Mouse (Mus musculus) stomach, postnatal 0 days (tissue): Measurements from ENCODE around the gene Irx2. TPM values are rescaled to one million over a fixed set of nuclear protein-coding genes. Genes with fewer than 3 reads are reported as not detected.

Experiments used
- ATAC-seq: fragments of 200-750 bp; cut with Nextera tagmentation; 2 replicates; pipeline ENCODE4 v1.8.0; 2017; ENCODE audit not compliant: low FRiP score, low TSS enrichment
- DNase-seq: peaks from one replicate; pipeline ENCODE4 v3.0.0-alpha.2; 2016; ENCODE audit warnings: low spot score
- H3K27ac ChIP-seq: fragments of 300-500 bp; sonication (generic); replicated peaks from 2 replicates; pipeline ENCODE4 v1.5.1; 2014; ENCODE audit warnings: mild to moderate bottlenecking, control low read depth
- H3K27me3 ChIP-seq: fragments of 300-500 bp; sonication (generic); 2 replicates; pipeline ENCODE4 v1.6.1; 2014; ENCODE audit warnings: low read length; ENCODE audit not compliant: control insufficient read depth, insufficient read depth
- H3K36me3 ChIP-seq: fragments of 300-500 bp; sonication (generic); 2 replicates; pipeline ENCODE4 v1.6.1; 2014; ENCODE audit warnings: low read length, mixed read lengths; ENCODE audit not compliant: control insufficient read depth, insufficient read depth
- H3K4me1 ChIP-seq: fragments of 300-500 bp; sonication (generic); replicated peaks from 2 replicates; pipeline ENCODE4 v1.6.1; 2014; ENCODE audit warnings: antibody characterized with exemption; ENCODE audit not compliant: control insufficient read depth, insufficient read depth
- H3K4me2 ChIP-seq: fragments of 300-500 bp; sonication (generic); replicated peaks from 2 replicates; pipeline ENCODE4 v1.6.1; 2014; ENCODE audit warnings: low read depth, mild to moderate bottlenecking, control low read depth, moderate library complexity
- H3K4me3 ChIP-seq: fragments of 300-500 bp; sonication (generic); 2 replicates; pipeline ENCODE4 v1.5.1; 2014; ENCODE audit warnings: low read depth, low read length, control low read depth
- H3K9ac ChIP-seq: fragments of 300-500 bp; sonication (generic); 2 replicates; pipeline ENCODE4 v1.6.1; 2014; ENCODE audit warnings: mild to moderate bottlenecking, low read length, control low read depth, mixed read lengths
- H3K9me3 ChIP-seq: fragments of 300-500 bp; sonication (generic); 2 replicates; pipeline ENCODE4 v1.6.1; 2016; ENCODE audit warnings: low read length; ENCODE audit not compliant: control insufficient read depth
- CTCF ChIP-seq: IDR thresholded peaks from 2 replicates; pipeline ENCODE4 v1.5.1; 2016; ENCODE audit warnings: antibody characterized with exemption, low read depth, mild to moderate bottlenecking, moderate library complexity
- EP300 ChIP-seq: optimal IDR thresholded peaks from 2 replicates; pipeline ENCODE3; 2016; ENCODE audit warnings: antibody characterized with exemption
- WGBS: fragments of 180-500 bp; shearing (Covaris S2); extraction: QIAGEN DNeasy Blood & Tissue Kit; methylation state at CpG from one replicate; pipeline ENCODE4 v1.1.7; 2014; 5-methylcytosine and 5-hydroxymethylcytosine counted together
- polyA plus RNA-seq: library from polyadenylated mRNA; unstranded; fragments of >200 nt; fragmentation: Nextera tagmentation; extraction: Ambion mirVana; gene quantifications from 2 replicates; pipeline ENCODE4 v1.2.1, GENCODE M21; 2015

Irx2 gene
- polyA plus RNA-seq, 1 experiment from 2014 or later, result 12.5 TPM

DNA sequence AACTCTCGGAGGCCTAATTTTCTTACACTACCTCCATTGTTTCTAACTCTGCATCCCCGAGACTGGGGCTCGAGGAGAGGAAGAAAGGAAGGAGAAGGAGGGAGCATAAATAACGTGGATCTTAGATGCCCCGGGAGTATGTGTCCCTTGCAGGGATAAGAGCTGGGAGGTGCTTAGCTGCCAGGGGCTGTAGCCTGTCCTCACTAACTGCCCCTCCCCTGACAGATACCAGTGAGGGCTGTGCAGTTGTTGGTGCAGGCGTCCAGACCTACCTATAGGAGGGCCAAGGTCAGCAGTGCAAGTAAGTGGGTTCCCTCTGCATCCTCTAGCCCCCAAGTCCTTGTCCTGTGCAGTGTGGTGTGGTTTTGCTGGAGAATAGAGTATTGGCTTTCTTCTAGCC lies 3.7 kb downstream of the Irx2 start:
- Histone ChIP-seq H3K27me3 (peaks cover 19% of the 10 kb centered on the region; the same call in 1 of the 2 replicates), H3K4me2 (peak overlapping the region; percentile 44), H3K9me3 (no peaks in the 10 kb centered on the region), H3K4me3 (peak overlapping the region; percentile 53), H3K27ac (no peak overlapping the region), H3K9ac (0 out of 2 replicates have a peak overlapping the region, but pooled peaks have one; percentile 53), H3K36me3 (no peaks in the 10 kb centered on the region), H3K4me1 (no peaks in the 10 kb centered on the region)
- 27% methylated on average over 6 of the region's 6 CpGs for WGBS
- DNase-seq, result no peak
- no peak for ATAC-seq
- no peak for TF ChIP-seq CTCF
- TF ChIP-seq EP300, result no peak

DNA sequence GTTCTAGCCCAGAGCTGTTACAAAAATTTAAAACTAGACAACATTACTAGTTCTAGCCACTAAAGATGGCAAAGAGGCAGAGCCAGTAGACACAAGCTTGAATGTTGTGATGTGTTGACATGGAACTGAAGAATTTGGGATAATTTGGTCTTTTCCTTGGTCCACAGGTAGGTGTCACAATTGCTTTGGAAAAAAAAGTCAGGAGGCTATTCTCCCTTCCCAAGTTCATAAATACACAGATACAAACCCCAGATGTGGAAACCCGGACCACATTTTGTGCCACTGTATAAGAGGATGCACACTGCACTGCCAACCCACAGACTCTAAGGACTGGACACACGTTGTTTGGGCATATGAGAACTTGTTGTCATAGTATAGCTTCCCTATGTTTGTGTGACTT lies 4.5 kb downstream of the Irx2 start:
- WGBS, result 27% methylated on average over 2 of the region's 2 CpGs
- Histone ChIP-seq H3K36me3 (no peaks in the 10 kb centered on the region), H3K4me3 (no peak overlapping the region; the same call in 1 of the 2 replicates)

DNA sequence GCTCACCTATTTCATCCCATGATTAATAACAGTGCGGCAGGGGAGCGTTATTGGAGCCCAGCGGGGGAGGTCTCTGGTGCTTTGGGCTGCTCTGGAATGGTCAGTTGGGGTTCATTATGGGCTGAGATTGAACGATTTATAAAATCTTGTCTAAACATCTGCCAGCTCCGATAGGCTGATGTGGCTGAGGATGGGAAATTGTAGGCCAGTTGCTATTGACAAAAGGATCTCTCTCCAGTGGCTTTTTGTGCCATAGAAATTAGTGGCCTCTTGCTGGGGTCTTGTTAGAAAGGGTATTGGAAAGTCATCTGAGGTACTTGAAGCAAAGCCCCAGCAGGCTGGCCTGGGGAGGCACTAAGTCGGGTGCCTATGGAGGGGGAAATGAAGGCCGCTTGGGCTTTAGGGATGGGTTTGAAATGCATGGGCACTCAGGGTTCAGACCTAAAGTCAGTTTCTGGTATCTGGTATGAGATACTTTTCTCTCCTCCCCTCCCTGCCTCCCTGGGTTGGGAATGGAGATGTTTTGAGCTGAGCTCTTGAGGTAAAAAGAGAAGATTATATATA lies 6.2 kb downstream of the Irx2 start:
- H3K27me3 ChIP-seq, result peaks cover 9% of the 10 kb centered on the region; the same call in 1 of the 2 replicates
- H3K4me2 ChIP-seq, result no peak overlapping the region
- no peak overlapping the region for H3K9ac ChIP-seq
- no peak overlapping the region for H3K27ac ChIP-seq
- ATAC-seq, result no peak
- no peak for DNase-seq
- no peaks in the 10 kb centered on the region for H3K36me3 ChIP-seq
- TF ChIP-seq EP300, result no peak
- TF ChIP-seq CTCF, result no peak
- no peaks in the 10 kb centered on the region for H3K9me3 ChIP-seq
- no peaks in the 10 kb centered on the region for H3K4me1 ChIP-seq
- WGBS, result 18% methylated on average over 7 of the region's 7 CpGs
- H3K4me3 ChIP-seq, result no peak overlapping the region

More for the DNA sequence above, 4.5 kb downstream of the Irx2 start:
- no peaks in the 10 kb centered on the region for H3K9me3 ChIP-seq
- H3K27ac ChIP-seq, result no peak overlapping the region
- peaks cover 15% of the 10 kb centered on the region; the same call in 1 of the 2 replicates for H3K27me3 ChIP-seq
- H3K9ac ChIP-seq, result no peak overlapping the region
- no peak for DNase-seq
- peak; percentile 37 for TF ChIP-seq CTCF
- no peak for TF ChIP-seq EP300
- peak overlapping the region; percentile 44; the same call in 1 of the 2 replicates for H3K4me2 ChIP-seq
- H3K4me1 ChIP-seq, result no peaks in the 10 kb centered on the region
- ATAC-seq, result no peak

DNA sequence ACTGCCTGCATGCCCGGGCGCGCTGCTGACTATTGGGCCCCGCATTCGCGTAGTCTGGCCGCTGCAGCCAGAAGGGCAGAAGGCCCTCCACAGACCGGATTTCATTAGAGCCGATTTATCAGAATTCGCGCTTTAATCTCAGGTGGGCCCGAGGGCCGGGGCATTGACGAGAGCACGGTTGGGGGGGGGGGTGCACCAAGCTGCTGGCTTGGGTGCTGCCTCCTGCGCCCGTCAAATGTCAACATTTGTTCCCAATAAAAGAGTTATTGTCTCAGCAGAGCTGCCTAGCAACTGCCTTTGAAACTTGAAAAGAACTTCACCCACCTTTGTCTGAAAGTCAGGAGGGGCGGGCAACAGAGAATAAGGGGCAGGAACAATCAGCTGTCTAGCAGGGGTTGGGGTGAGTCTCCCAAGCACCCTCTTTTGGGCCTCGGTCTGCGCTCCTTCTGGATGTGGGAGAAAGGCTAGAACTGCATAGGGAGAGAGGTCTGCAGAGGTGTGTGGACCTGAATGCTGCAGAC lies 7.8 kb downstream of the Irx2 start:
- 3% methylated on average over 20 of the region's 20 CpGs for WGBS
- no peaks in the 10 kb centered on the region for H3K4me1 ChIP-seq
- no peak overlapping the region for H3K4me3 ChIP-seq
- no peak overlapping the region for H3K4me2 ChIP-seq
- TF ChIP-seq CTCF (no peak), EP300 (no peak)
- H3K27ac ChIP-seq, result 0 out of 2 replicates have a peak overlapping the region, but pooled peaks have one; percentile 1
- H3K9me3 ChIP-seq, result no peaks in the 10 kb centered on the region
- DNase-seq, result peak; percentile 21
- peaks cover 5% of the 10 kb centered on the region; the same call in 1 of the 2 replicates for H3K27me3 ChIP-seq
- no peaks in the 10 kb centered on the region for H3K36me3 ChIP-seq
- H3K9ac ChIP-seq, result no peak overlapping the region
- no peak for ATAC-seq

DNA sequence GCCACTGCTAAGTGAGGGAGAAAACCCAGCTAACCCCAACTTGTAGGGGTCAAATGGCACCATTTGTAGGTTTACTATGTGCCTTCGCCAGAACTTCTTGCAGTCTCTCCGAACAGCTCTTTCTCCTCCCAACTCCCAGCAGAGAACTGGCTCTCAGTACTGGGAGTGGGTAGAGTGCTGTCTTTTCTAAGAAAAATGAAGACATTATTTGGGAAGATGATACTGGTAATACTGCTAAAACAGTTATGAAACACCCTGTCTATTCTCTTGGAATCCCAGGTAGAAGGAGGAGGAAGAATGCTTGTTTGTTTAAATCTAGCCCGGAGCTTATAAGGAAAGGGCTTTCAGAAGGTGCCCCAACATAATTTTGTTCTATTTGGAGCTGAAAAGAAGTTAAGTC lies 8.9 kb downstream of the Irx2 start:
- no peak overlapping the region for H3K27ac ChIP-seq
- TF ChIP-seq CTCF (no peak), EP300 (no peak)
- no peaks in the 10 kb centered on the region for H3K36me3 ChIP-seq
- H3K27me3 ChIP-seq, result peaks cover 5% of the 10 kb centered on the region; the same call in 1 of the 2 replicates
- H3K4me3 ChIP-seq, result no peak overlapping the region
- DNase-seq (no peak), ATAC-seq (no peak)
- no peak overlapping the region for H3K4me2 ChIP-seq
- WGBS, result 6% methylated on average over 3 of the region's 3 CpGs
- no peak overlapping the region for H3K9ac ChIP-seq
- no peaks in the 10 kb centered on the region for H3K9me3 ChIP-seq
- H3K4me1 ChIP-seq, result no peaks in the 10 kb centered on the region

DNA sequence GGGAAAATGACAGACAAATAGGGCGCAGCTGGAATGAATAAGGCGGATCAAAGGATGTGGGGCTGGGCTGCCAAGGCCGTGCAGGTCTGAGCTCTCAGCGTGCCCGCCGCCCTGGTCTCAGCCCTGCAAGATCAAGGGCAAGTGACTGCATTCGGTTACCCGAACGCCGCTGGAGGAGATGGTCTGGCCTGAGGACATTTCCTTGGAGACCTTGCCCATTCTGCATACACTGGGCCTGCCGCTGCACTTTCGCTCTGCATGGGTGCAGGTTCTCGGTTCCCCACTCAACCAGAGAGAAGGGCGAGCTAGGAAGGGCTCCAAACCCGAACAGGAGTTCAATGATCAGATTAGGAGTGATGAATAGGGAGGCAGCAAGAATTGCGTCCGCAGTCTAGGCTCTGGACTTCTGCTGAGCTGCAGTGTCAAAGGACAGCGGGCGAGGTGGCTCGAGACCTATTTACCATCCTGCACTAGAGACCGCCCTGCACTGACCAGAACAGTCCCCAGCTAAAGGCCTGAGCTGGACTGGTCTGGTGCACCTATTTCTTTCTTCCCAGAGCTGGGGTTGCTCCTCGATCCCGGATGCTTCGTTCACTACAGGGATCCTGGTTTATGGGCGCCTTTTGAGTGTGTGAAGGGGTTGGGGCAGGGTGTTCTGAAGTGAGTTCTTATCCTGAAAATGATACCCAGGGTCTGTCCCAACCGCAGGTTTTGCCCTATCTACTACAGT lies 9.9 kb downstream of the Irx2 start:
- Histone ChIP-seq H3K4me1 (no peaks in the 10 kb centered on the region), H3K27ac (no peak overlapping the region), H3K36me3 (no peaks in the 10 kb centered on the region), H3K27me3 (peaks cover 5% of the 10 kb centered on the region; the same call in 1 of the 2 replicates), H3K9me3 (no peaks in the 10 kb centered on the region), H3K9ac (no peak overlapping the region), H3K4me2 (peak overlapping the region; percentile 83), H3K4me3 (peak overlapping the region; percentile 54)
- peak; percentile 13 for DNase-seq
- no peak for TF ChIP-seq EP300
- no peak for TF ChIP-seq CTCF
- WGBS, result 12% methylated on average over 26 of the region's 26 CpGs
- no peak for ATAC-seq
